ENCODE assay signal across 7 mouse cellular contexts in the genomic region with DNA sequence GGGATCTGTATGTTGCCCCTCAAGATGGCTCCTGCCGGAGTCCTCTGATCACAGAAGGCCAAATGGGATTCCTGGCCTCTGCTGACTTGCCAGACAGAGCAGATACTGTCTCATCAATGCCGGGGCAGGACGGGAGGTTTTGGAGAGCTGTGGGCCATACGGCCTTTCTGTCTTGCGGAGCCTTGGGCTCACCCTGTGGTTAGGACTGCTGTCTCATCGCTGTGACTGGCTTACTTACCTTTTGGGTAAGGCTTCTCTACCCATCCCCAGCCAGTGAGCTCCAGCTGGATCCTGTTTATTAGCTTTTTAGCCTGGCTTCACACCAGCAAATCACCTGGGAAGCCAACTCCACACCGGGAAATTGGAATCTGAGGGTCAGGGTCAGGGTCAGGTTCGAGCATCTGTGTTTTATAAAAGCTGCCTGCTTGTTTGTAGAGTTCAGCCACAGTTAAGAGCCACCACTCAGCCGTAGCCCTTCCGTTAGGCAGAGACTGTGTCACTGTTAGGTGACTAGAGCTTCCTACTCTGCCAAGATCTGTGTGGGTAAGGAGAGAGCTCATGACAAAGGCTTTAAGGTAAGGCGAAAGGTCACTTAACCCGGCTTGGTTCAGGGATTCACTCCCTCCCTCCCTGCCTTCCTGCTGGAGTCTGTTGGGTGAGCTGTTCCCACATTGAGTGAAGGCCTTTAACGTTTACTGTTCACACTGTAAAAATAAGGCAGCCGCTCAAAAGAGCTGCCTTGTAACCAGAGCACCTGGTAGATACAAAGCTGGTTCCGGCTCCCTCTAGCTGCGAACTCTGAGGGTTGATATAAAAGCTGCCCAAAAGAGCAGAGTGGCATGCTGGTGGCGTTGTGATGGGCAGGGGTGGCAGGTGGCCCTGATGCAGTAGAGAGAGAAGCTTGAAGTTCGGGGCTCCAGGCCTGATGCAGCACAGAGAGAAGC.
DNase-seq lines count a peak whose midpoint lies in the region; ATAC-seq and TF ChIP-seq lines count a peak whose summit lies in the region.

No protein-coding gene starts in this region.

- DNase-seq in left cerebral cortex, adult 2 months (ENCODE audit: extremely low spot score in 1 of 2, low spot score in 2 of 2) = no peak
- no peak for DNase-seq in left cerebral cortex, adult 8-10 months (ENCODE audit: low spot score in 2 of 2)
- DNase-seq in embryonic facial prominence, embryonic 11.5 days (ENCODE audit: low spot score) = peak; percentile 76
- no peak for DNase-seq in heart, adult 11 months
- no peak for DNase-seq in gastrocnemius, postnatal 10 days

- H3K9me3 ChIP-seq in embryonic facial prominence, embryonic 11.5 days (replicated peaks; ENCODE audit: control insufficient read depth, low read length) = no peaks in the 10 kb centered on the region
- no peaks in the 10 kb centered on the region for H3K9me3 ChIP-seq in hindbrain, embryonic 16.5 days (ENCODE audit: control insufficient read depth, low read length)
- H3K9me3 ChIP-seq in neural tube, embryonic 13.5 days = no peaks in the 10 kb centered on the region

- H3K4me1 ChIP-seq in embryonic facial prominence, embryonic 11.5 days (ENCODE audit: control insufficient read depth, insufficient read depth, low read length) = peaks cover 7% of the 10 kb centered on the region
- peaks cover 5% of the 10 kb centered on the region; the same call in 1 of the 2 replicates for H3K4me1 ChIP-seq in hindbrain, embryonic 16.5 days (ENCODE audit: control insufficient read depth, insufficient read depth, low read depth, low read length)
- peaks cover 22% of the 10 kb centered on the region for H3K4me1 ChIP-seq in neural tube, embryonic 13.5 days (replicated peaks)

- ATAC-seq in embryonic facial prominence, embryonic 11.5 days (replicated peaks; ENCODE audit: insufficient number of reproducible peaks, low FRiP score, low TSS enrichment, low read depth) = 0 out of 2 replicates have a peak, but pooled peaks have one; percentile 23
- ATAC-seq in hindbrain, embryonic 16.5 days = peak; percentile 55
- 0 out of 2 replicates have a peak, but pooled peaks have one; percentile 45 for ATAC-seq in neural tube, embryonic 13.5 days (ENCODE audit: low read depth)

- H3K4me3 ChIP-seq in left cerebral cortex, adult 2 months = no peak overlapping the region
- no peak overlapping the region for H3K4me3 ChIP-seq in embryonic facial prominence, embryonic 11.5 days (ENCODE audit: low read depth, low read length)
- no peak overlapping the region for H3K4me3 ChIP-seq in hindbrain, embryonic 16.5 days (ENCODE audit: low read length)
- no peak overlapping the region for H3K4me3 ChIP-seq in neural tube, embryonic 13.5 days

- H3K36me3 ChIP-seq in embryonic facial prominence, embryonic 11.5 days (replicated peaks; ENCODE audit: control insufficient read depth, insufficient read depth, low read depth, low read length) = no peaks in the 10 kb centered on the region
- H3K36me3 ChIP-seq in hindbrain, embryonic 16.5 days (ENCODE audit: control insufficient read depth, insufficient read depth, low read length) = 0 out of 2 replicates have a peak, but pooled peaks cover under 1% of the 10 kb centered on the region
- H3K36me3 ChIP-seq in neural tube, embryonic 13.5 days = no peaks in the 10 kb centered on the region; the same call in 1 of the 2 replicates

- no peak overlapping the region; the same call in 1 of the 2 replicates for H3K9ac ChIP-seq in embryonic facial prominence, embryonic 11.5 days (replicated peaks; ENCODE audit: low read length)
- H3K9ac ChIP-seq in hindbrain, embryonic 16.5 days (ENCODE audit: low read depth, low read length) = no peak overlapping the region
- 0 out of 2 replicates have a peak overlapping the region, but pooled peaks have one; percentile 26 for H3K9ac ChIP-seq in neural tube, embryonic 13.5 days

- H3K4me2 ChIP-seq in embryonic facial prominence, embryonic 11.5 days (ENCODE audit: low read depth, low read length) = no peak overlapping the region
- H3K4me2 ChIP-seq in hindbrain, embryonic 16.5 days (ENCODE audit: low read length) = no peak overlapping the region
- H3K4me2 ChIP-seq in neural tube, embryonic 13.5 days = no peak overlapping the region

- peak; percentile 10 for TF ChIP-seq CTCF in left cerebral cortex, adult 2 months (IDR thresholded peaks at IDR 0.05)

- WGBS in embryonic facial prominence, embryonic 11.5 days = 48% methylated on average over 18 of the region's 18 CpGs
- WGBS in hindbrain, embryonic 16.5 days = 71% methylated on average over 18 of the region's 18 CpGs
- whole genome bisulfite sequencing in neural tube, embryonic 13.5 days = 77% methylated on average over 18 of the region's 18 CpGs

- H3K27ac ChIP-seq in left cerebral cortex, adult 2 months = no peak overlapping the region
- H3K27ac ChIP-seq in embryonic facial prominence, embryonic 11.5 days (replicated peaks; ENCODE audit: low read depth, low read length) = peak overlapping the region; percentile 23
- H3K27ac ChIP-seq in hindbrain, embryonic 16.5 days (ENCODE audit: low read depth, low read length) = peak overlapping the region; percentile 48
- peak overlapping the region; percentile 49 for H3K27ac ChIP-seq in neural tube, embryonic 13.5 days (replicated peaks)

- intact Hi-C loops in left cerebral cortex, adult 2 months (cut with DNase I) = no loop called here

- no peaks in the 10 kb centered on the region for H3K27me3 ChIP-seq in embryonic facial prominence, embryonic 11.5 days (ENCODE audit: control insufficient read depth, insufficient read depth, low read length)
- no peaks in the 10 kb centered on the region for H3K27me3 ChIP-seq in hindbrain, embryonic 16.5 days (replicated peaks; ENCODE audit: control insufficient read depth, insufficient read depth, low read length)
- H3K27me3 ChIP-seq in neural tube, embryonic 13.5 days = no peaks in the 10 kb centered on the region
